21 mouse cellular contexts compared by ENCODE assay signal in genomic region chr6:33551934-33552333, GRCm38 (mm10).
DNase-seq lines count a peak whose midpoint lies in the region; ATAC-seq and TF ChIP-seq lines count a peak whose summit lies in the region.
"Had no signal": no experiment of that assay in that cellular context is flagged by ENCODE, and none has a peak within 500 bp of the region (broad histone marks: within the 10 kb centered on the region; RNA-seq: fewer than 3 reads in every experiment).

No protein-coding gene starts in this region.

- 80% methylated on average over 4 of the region's 4 CpGs for WGBS in midbrain, embryonic 12.5 days
- WGBS in midbrain, embryonic 11.5 days: 87% methylated on average over 4 of the region's 4 CpGs
- WGBS in hindbrain, postnatal 0 days: 55% methylated on average over 4 of the region's 4 CpGs

- no peaks in the 10 kb centered on the region for H3K27me3 ChIP-seq in midbrain, embryonic 12.5 days
- no peaks in the 10 kb centered on the region for H3K27me3 ChIP-seq in midbrain, embryonic 11.5 days (ENCODE audit: control insufficient read depth, insufficient read depth, low read length)
- H3K27me3 ChIP-seq in hindbrain, postnatal 0 days (ENCODE audit: insufficient read depth, low read length): no peaks in the 10 kb centered on the region
- H3K27me3 ChIP-seq: embryonic facial prominence, embryonic 13.5 days; heart, embryonic 12.5 days; intestine, embryonic 15.5 days; kidney, embryonic 15.5 days; liver, embryonic 12.5 days; lung, embryonic 15.5 days; Patski had no signal

- H3K4me2 ChIP-seq in midbrain, embryonic 12.5 days (replicated peaks): no peak overlapping the region
- no peak overlapping the region for H3K4me2 ChIP-seq in midbrain, embryonic 11.5 days
- no peak overlapping the region for H3K4me2 ChIP-seq in hindbrain, postnatal 0 days (ENCODE audit: low read depth, low read length)
- H3K4me2 ChIP-seq: embryonic facial prominence, embryonic 13.5 days; heart, embryonic 12.5 days; intestine, embryonic 15.5 days; kidney, embryonic 15.5 days; liver, embryonic 12.5 days; lung, embryonic 15.5 days had no signal

- ATAC-seq in midbrain, embryonic 12.5 days (ENCODE audit: low FRiP score, low read depth): no peak
- no peak for ATAC-seq in midbrain, embryonic 11.5 days (ENCODE audit: low FRiP score)
- ATAC-seq in hindbrain, postnatal 0 days: no peak
- ATAC-seq: activated CD4-positive, CD25-positive, alpha-beta regulatory T cell, adult 4 months; intestine, embryonic 15.5 days; liver, embryonic 12.5 days; Patski had no signal

- H3K36me3 ChIP-seq in midbrain, embryonic 12.5 days: no peaks in the 10 kb centered on the region
- H3K36me3 ChIP-seq in midbrain, embryonic 11.5 days (ENCODE audit: control insufficient read depth, insufficient read depth, low read length): no peaks in the 10 kb centered on the region
- H3K36me3 ChIP-seq in hindbrain, postnatal 0 days (ENCODE audit: insufficient read depth, low read length): no peaks in the 10 kb centered on the region
- H3K36me3 ChIP-seq: embryonic facial prominence, embryonic 13.5 days; heart, embryonic 12.5 days; intestine, embryonic 15.5 days; kidney, embryonic 15.5 days; liver, embryonic 12.5 days; lung, embryonic 15.5 days had no signal

- H3K27ac ChIP-seq in midbrain, embryonic 12.5 days (replicated peaks): 0 out of 2 replicates have a peak overlapping the region, but pooled peaks have one; percentile 15
- no peak overlapping the region for H3K27ac ChIP-seq in midbrain, embryonic 11.5 days (ENCODE audit: low read depth, low read length)
- no peak overlapping the region for H3K27ac ChIP-seq in hindbrain, postnatal 0 days
- H3K27ac ChIP-seq: embryonic facial prominence, embryonic 13.5 days; intestine, embryonic 15.5 days; kidney, embryonic 15.5 days; liver, embryonic 12.5 days; lung, embryonic 15.5 days had no signal

- no peaks in the 10 kb centered on the region for H3K9me3 ChIP-seq in midbrain, embryonic 12.5 days
- H3K9me3 ChIP-seq in midbrain, embryonic 11.5 days (ENCODE audit: control insufficient read depth, low read length): no peaks in the 10 kb centered on the region
- H3K9me3 ChIP-seq in hindbrain, postnatal 0 days (ENCODE audit: low read length): no peaks in the 10 kb centered on the region
- H3K9me3 ChIP-seq: embryonic facial prominence, embryonic 13.5 days; heart, embryonic 12.5 days; intestine, embryonic 15.5 days; kidney, embryonic 15.5 days; liver, embryonic 12.5 days; lung, embryonic 15.5 days had no signal

- no peaks in the 10 kb centered on the region for H3K4me1 ChIP-seq in midbrain, embryonic 12.5 days
- H3K4me1 ChIP-seq in midbrain, embryonic 11.5 days (ENCODE audit: control insufficient read depth, insufficient read depth, low read length): no peaks in the 10 kb centered on the region
- peaks cover 3% of the 10 kb centered on the region; the same call in 1 of the 2 replicates for H3K4me1 ChIP-seq in hindbrain, postnatal 0 days (ENCODE audit: insufficient read depth, low read length)
- H3K4me1 ChIP-seq: heart, embryonic 12.5 days; intestine, embryonic 15.5 days; kidney, embryonic 15.5 days; liver, embryonic 12.5 days; lung, embryonic 15.5 days had no signal

- peak; percentile 12 for DNase-seq in gastrocnemius, adult 18-20 months (ENCODE audit: low spot score)
- DNase-seq in gastrocnemius, adult 8-10 months (ENCODE audit: low spot score in 2 of 2): no peak
- DNase-seq in midbrain, embryonic 11.5 days (ENCODE audit: low spot score, missing footprints): no peak
- DNase-seq in thymus, postnatal 4 days: peak; percentile 26
- no peak for DNase-seq in thymus, postnatal 0 days (ENCODE audit: low spot score)
- peak; percentile 12 for DNase-seq in hindbrain, postnatal 0 days (ENCODE audit: low spot score)
- no peak for DNase-seq in ovary, adult 18-20 months (ENCODE audit: low spot score)
- DNase-seq: adrenal gland, postnatal 36 days; cerebellum, adult 9-10 months; left cerebral cortex, postnatal 4 days; right cerebral cortex, postnatal 25 days had no signal

- TF ChIP-seq CTCF in hindbrain, postnatal 0 days (IDR thresholded peaks at IDR 0.05; ENCODE audit: low read depth): no peak

- no peak overlapping the region for H3K9ac ChIP-seq in midbrain, embryonic 12.5 days (replicated peaks)
- H3K9ac ChIP-seq in midbrain, embryonic 11.5 days (ENCODE audit: low read length): no peak overlapping the region
- H3K9ac ChIP-seq in hindbrain, postnatal 0 days (replicated peaks; ENCODE audit: low read length): no peak overlapping the region
- H3K9ac ChIP-seq: embryonic facial prominence, embryonic 13.5 days; heart, embryonic 12.5 days; intestine, embryonic 15.5 days; kidney, embryonic 15.5 days; liver, embryonic 12.5 days; lung, embryonic 15.5 days had no signal

- H3K4me3 ChIP-seq in midbrain, embryonic 12.5 days: no peak overlapping the region
- no peak overlapping the region for H3K4me3 ChIP-seq in midbrain, embryonic 11.5 days (ENCODE audit: low read depth, low read length)
- no peak overlapping the region for H3K4me3 ChIP-seq in hindbrain, postnatal 0 days (ENCODE audit: low read length)
- H3K4me3 ChIP-seq: embryonic facial prominence, embryonic 13.5 days; heart, embryonic 12.5 days; intestine, embryonic 15.5 days; kidney, embryonic 15.5 days; liver, embryonic 12.5 days; lung, embryonic 15.5 days; myocyte had no signal

Comparison
In these comparisons a context has a peak if more than half of its experiments do, and no peak if none do; other contexts are left out.
1. DNase-seq: peak in gastrocnemius, adult 18-20 months (single experiment), thymus, postnatal 4 days (single experiment) and hindbrain, postnatal 0 days (single experiment); none in gastrocnemius, adult 8-10 months (0 of 2), midbrain, embryonic 11.5 days (single experiment), thymus, postnatal 0 days (single experiment) and ovary, adult 18-20 months (single experiment).